Mouse (Mus musculus): ENCODE data around the gene Pdlim1. TPM values are rescaled to one million over a fixed set of nuclear protein-coding genes. Genes with fewer than 3 reads are reported as not detected.
A peak's percentile ranks its signal among the peaks of the same experiment; 100 is the strongest.
"Not testable (repeated sequence)": the region's sequence is repeated elsewhere in the genome, so short reads cannot be mapped to it uniquely, and the experiment has no call there.

The Pdlim1 gene
- polyA plus RNA-seq, 1 experiment from 2014 or later = 213 TPM

DNA sequence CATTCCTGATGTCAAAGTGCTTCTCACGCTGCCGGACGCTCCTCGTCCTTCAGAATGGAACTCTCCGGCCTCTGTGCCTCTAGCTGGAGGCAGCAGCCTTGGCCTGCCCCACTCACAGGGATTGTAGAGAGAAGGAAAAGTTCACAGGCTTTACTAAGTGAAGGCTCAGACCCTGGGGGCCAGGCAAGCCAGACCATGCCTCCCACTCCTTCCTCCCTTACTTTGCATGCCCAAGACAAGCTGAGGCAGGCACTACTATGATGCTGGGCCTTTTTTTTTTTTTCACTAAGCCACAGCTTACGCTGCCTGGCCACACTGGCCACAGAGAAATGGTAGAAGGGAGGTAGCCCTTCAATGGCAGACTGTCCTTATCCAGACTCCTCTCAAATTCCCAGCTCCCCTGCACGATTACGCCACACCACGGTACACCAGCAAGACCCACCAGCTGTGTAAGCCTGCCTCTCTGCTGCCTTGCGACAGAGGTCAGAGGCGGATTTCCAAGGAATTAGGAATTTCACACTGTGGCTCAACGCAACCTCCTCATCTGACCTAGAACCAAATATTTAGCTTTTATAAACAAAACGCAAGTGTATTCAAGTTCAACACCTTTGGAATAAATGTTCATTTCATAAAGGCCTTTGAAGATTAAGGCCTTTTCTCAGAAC, 40.4 kb downstream of the Pdlim1 start:
- Histone ChIP-seq H3K4me1 (ENCODE audit: control insufficient read depth, insufficient read depth, low read length) (no peaks in the 10 kb centered on the region), H3K9me3 (ENCODE audit: control insufficient read depth, low read depth, low read length) (no peaks in the 10 kb centered on the region), H3K27ac (ENCODE audit: low read length) (no peak overlapping the region), H3K9ac (replicated peaks; ENCODE audit: low read depth, low read length) (no peak overlapping the region), H3K4me3 (ENCODE audit: low read depth, low read length) (no peak overlapping the region), H3K27me3 (ENCODE audit: control insufficient read depth, insufficient read depth, low read length) (no peaks in the 10 kb centered on the region), H3K36me3 (ENCODE audit: control insufficient read depth, insufficient read depth, low read length) (peaks cover 3% of the 10 kb centered on the region; the same call in 1 of the 2 replicates), H3K4me2 (replicated peaks; ENCODE audit: low read depth, low read length) (no peak overlapping the region)
- 76% methylated on average over 13 of the region's 13 CpGs for WGBS
- ATAC-seq (ENCODE audit: insufficient number of reproducible peaks, insufficient read depth, low FRiP score, low read depth) = no peak

DNA sequence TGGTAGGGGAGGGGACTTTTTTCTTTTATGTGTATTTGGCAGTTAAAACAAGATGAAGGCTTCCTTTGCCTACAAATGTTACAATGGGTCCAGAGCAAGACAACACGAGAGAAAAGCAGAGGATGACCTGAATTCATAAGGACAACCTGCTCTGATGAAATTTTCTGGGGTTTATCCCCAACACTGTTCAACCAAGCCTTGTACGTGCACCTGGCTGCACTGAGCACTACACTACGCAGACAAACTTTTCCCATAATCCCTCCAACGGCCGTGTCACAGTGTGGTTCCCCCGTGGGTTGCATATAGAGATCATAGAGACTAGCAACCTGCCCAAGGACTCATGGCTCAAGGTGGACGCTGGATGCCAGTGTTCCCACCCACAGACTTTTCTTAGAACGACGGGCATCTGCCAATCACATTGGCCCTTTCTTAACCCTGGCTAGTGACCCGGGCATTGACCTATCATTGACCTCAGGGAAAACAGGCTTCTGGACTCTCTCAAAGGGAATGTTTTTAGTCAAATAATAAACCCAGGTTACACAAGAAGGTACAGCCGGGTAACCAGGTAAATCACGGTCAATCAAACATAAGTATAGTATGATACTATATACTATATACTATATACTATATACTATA, 45.0 kb downstream of the Pdlim1 start:
- H3K36me3 ChIP-seq (ENCODE audit: control insufficient read depth, insufficient read depth, low read length) = peaks cover 3% of the 10 kb centered on the region; the same call in 1 of the 2 replicates
- WGBS = 81% methylated on average over 12 of the region's 12 CpGs
- no peak overlapping the region for H3K4me2 ChIP-seq (replicated peaks; ENCODE audit: low read depth, low read length)
- H3K9me3 ChIP-seq (ENCODE audit: control insufficient read depth, low read depth, low read length) = no peaks in the 10 kb centered on the region
- ATAC-seq (ENCODE audit: insufficient number of reproducible peaks, insufficient read depth, low FRiP score, low read depth) = no peak
- no peaks in the 10 kb centered on the region for H3K4me1 ChIP-seq (ENCODE audit: control insufficient read depth, insufficient read depth, low read length)
- no peak overlapping the region for H3K9ac ChIP-seq (replicated peaks; ENCODE audit: low read depth, low read length)
- H3K27me3 ChIP-seq (ENCODE audit: control insufficient read depth, insufficient read depth, low read length) = no peaks in the 10 kb centered on the region
- H3K4me3 ChIP-seq (ENCODE audit: low read depth, low read length) = no peak overlapping the region
- H3K27ac ChIP-seq (ENCODE audit: low read length) = no peak overlapping the region

GRCm38 (mm10) chr19:40225761-40226110, 45.9 kb downstream of the Pdlim1 start:
- Histone ChIP-seq H3K27me3 (ENCODE audit: control insufficient read depth, insufficient read depth, low read length) (no peaks in the 10 kb centered on the region), H3K4me3 (ENCODE audit: low read depth, low read length) (no peak overlapping the region), H3K4me2 (replicated peaks; ENCODE audit: low read depth, low read length) (no peak overlapping the region), H3K9me3 (ENCODE audit: control insufficient read depth, low read depth, low read length) (no peaks in the 10 kb centered on the region), H3K4me1 (ENCODE audit: control insufficient read depth, insufficient read depth, low read length) (no peaks in the 10 kb centered on the region), H3K36me3 (ENCODE audit: control insufficient read depth, insufficient read depth, low read length) (peaks cover 3% of the 10 kb centered on the region; the same call in 1 of the 2 replicates), H3K27ac (ENCODE audit: low read length) (no peak overlapping the region), H3K9ac (replicated peaks; ENCODE audit: low read depth, low read length) (no peak overlapping the region)
- WGBS = 73% methylated on average over 5 of the region's 5 CpGs
- no peak for ATAC-seq (ENCODE audit: insufficient number of reproducible peaks, insufficient read depth, low FRiP score, low read depth)

- Histone ChIP-seq H3K27ac (ENCODE audit: low read length) (no peak overlapping the region), H3K9me3 (ENCODE audit: control insufficient read depth, low read depth, low read length) (no peaks in the 10 kb centered on the region), H3K4me2 (replicated peaks; ENCODE audit: low read depth, low read length) (no peak overlapping the region), H3K27me3 (ENCODE audit: control insufficient read depth, insufficient read depth, low read length) (no peaks in the 10 kb centered on the region), H3K4me1 (ENCODE audit: control insufficient read depth, insufficient read depth, low read length) (no peaks in the 10 kb centered on the region), H3K9ac (replicated peaks; ENCODE audit: low read depth, low read length) (no peak overlapping the region), H3K4me3 (ENCODE audit: low read depth, low read length) (no peak overlapping the region), H3K36me3 (ENCODE audit: control insufficient read depth, insufficient read depth, low read length) (peaks cover 3% of the 10 kb centered on the region; the same call in 1 of the 2 replicates)
- peak; percentile 37; the same call in 1 of the 2 replicates for ATAC-seq (ENCODE audit: insufficient number of reproducible peaks, insufficient read depth, low FRiP score, low read depth)
- 70% methylated on average over 5 of the region's 5 CpGs for WGBS
These were observed 46.4 kb downstream of the Pdlim1 start for GRCm38 (mm10) chr19:40225102-40225760.

DNA sequence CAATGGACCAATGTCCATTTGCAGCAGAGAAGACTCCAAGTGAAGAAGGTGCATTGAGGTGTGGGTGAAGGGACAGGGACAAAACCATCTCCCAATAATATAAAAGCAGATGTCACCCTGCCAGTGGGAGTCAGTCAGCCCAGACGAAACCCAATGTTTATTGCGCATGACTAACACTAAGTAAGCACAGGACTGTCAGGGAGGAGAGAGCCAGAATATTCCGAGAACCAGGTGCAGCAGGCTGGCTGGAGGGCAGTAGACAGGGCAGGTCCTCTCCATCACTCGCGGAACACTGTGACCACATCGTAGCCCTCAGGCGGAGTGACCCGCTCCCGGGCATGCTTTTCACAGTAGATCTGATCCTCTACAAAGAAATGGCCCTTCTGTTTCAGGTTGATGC, 49.3 kb downstream of the Pdlim1 start:
- not testable (repeated sequence) for H3K4me3 ChIP-seq (ENCODE audit: low read depth, low read length); H3K4me1 ChIP-seq (ENCODE audit: control insufficient read depth, insufficient read depth, low read length); H3K9ac ChIP-seq (replicated peaks; ENCODE audit: low read depth, low read length); H3K4me2 ChIP-seq (replicated peaks; ENCODE audit: low read depth, low read length); H3K27me3 ChIP-seq (ENCODE audit: control insufficient read depth, insufficient read depth, low read length); H3K9me3 ChIP-seq (ENCODE audit: control insufficient read depth, low read depth, low read length); H3K36me3 ChIP-seq (ENCODE audit: control insufficient read depth, insufficient read depth, low read length); H3K27ac ChIP-seq (ENCODE audit: low read length); ATAC-seq (ENCODE audit: insufficient number of reproducible peaks, insufficient read depth, low FRiP score, low read depth)
- WGBS = 90% methylated on average over 9 of the region's 9 CpGs

- no peak for ATAC-seq (ENCODE audit: insufficient number of reproducible peaks, insufficient read depth, low FRiP score, low read depth)
- 64% methylated on average over 5 of the region's 5 CpGs for WGBS
These were observed 50.8 kb downstream of the Pdlim1 start for GRCm38 (mm10) chr19:40220878-40221277.

GRCm38 (mm10) chr19:40202947-40203346, 68.7 kb downstream of the Pdlim1 start:
- H3K4me1 ChIP-seq (ENCODE audit: control insufficient read depth, insufficient read depth, low read length); H3K27ac ChIP-seq (ENCODE audit: low read length); H3K4me2 ChIP-seq (replicated peaks; ENCODE audit: low read depth, low read length); H3K4me3 ChIP-seq (ENCODE audit: low read depth, low read length); H3K36me3 ChIP-seq (ENCODE audit: control insufficient read depth, insufficient read depth, low read length); H3K9ac ChIP-seq (replicated peaks; ENCODE audit: low read depth, low read length); ATAC-seq (ENCODE audit: insufficient number of reproducible peaks, insufficient read depth, low FRiP score, low read depth); H3K27me3 ChIP-seq (ENCODE audit: control insufficient read depth, insufficient read depth, low read length); H3K9me3 ChIP-seq (ENCODE audit: control insufficient read depth, low read depth, low read length): not testable (repeated sequence)
- 71% methylated on average over 4 of the region's 4 CpGs for WGBS

More at GRCm38 (mm10) chr19:40220878-40221277, 50.8 kb downstream of the Pdlim1 start:
- Histone ChIP-seq H3K4me3 (ENCODE audit: low read depth, low read length) (no peak overlapping the region), H3K27me3 (ENCODE audit: control insufficient read depth, insufficient read depth, low read length) (no peaks in the 10 kb centered on the region), H3K36me3 (ENCODE audit: control insufficient read depth, insufficient read depth, low read length) (no peaks in the 10 kb centered on the region), H3K4me2 (replicated peaks; ENCODE audit: low read depth, low read length) (no peak overlapping the region), H3K9ac (replicated peaks; ENCODE audit: low read depth, low read length) (no peak overlapping the region), H3K9me3 (ENCODE audit: control insufficient read depth, low read depth, low read length) (no peaks in the 10 kb centered on the region), H3K4me1 (ENCODE audit: control insufficient read depth, insufficient read depth, low read length) (no peaks in the 10 kb centered on the region), H3K27ac (ENCODE audit: low read length) (no peak overlapping the region)

DNA sequence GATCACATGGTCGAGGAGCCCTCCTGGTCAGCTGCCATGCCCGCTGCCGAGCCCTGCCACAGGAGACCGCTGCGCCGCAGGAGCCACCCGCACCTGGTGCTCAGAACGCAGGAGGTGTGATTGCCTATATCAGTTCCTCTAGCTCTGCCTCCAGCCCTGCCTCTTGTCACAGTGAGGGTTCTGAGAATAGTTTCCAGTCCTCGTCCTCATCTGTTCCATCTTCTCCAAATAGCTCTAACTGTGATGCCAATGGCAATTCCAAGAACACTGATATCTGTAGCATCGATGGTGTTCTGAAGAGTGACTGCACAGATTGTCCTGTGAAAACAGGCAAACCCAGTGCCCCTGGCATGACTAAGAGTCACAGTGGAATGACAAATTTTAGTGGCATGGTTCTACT, 81.0 kb downstream of the Pdlim1 start:
- no peak for ATAC-seq (ENCODE audit: insufficient number of reproducible peaks, insufficient read depth, low FRiP score, low read depth)

More for the DNA sequence above, 81.0 kb downstream of the Pdlim1 start:
- Histone ChIP-seq H3K9ac (replicated peaks; ENCODE audit: low read depth, low read length) (no peak overlapping the region), H3K36me3 (ENCODE audit: control insufficient read depth, insufficient read depth, low read length) (no peaks in the 10 kb centered on the region), H3K27me3 (ENCODE audit: control insufficient read depth, insufficient read depth, low read length) (no peaks in the 10 kb centered on the region), H3K9me3 (ENCODE audit: control insufficient read depth, low read depth, low read length) (no peaks in the 10 kb centered on the region), H3K4me1 (ENCODE audit: control insufficient read depth, insufficient read depth, low read length) (no peaks in the 10 kb centered on the region), H3K27ac (ENCODE audit: low read length) (no peak overlapping the region), H3K4me2 (replicated peaks; ENCODE audit: low read depth, low read length) (no peak overlapping the region), H3K4me3 (ENCODE audit: low read depth, low read length) (no peak overlapping the region)
- 93% methylated on average over 10 of the region's 10 CpGs for WGBS

Measured in stomach, embryonic 14.5 days (tissue).